Mouse (Mus musculus): ENCODE data around the gene Cacnb2. TPM values are rescaled to one million over a fixed set of nuclear protein-coding genes. Genes with fewer than 3 reads are reported as not detected.

Gene Cacnb2
- polyA plus RNA-seq, 1 experiment from 2014 or later, result 3.3 TPM

- no peaks in the 10 kb centered on the region for H3K9me3 ChIP-seq (replicated peaks)
- no peaks in the 10 kb centered on the region for H3K27me3 ChIP-seq
- H3K4me3 ChIP-seq, result no peak overlapping the region
- H3K9ac ChIP-seq, result no peak overlapping the region
- no peak for ATAC-seq
- no peaks in the 10 kb centered on the region for H3K36me3 ChIP-seq (ENCODE audit: poor library complexity, severe bottlenecking)
- whole genome bisulfite sequencing, result 59% methylated on average over 6 of the region's 6 CpGs
- no peak overlapping the region for H3K4me2 ChIP-seq
- H3K27ac ChIP-seq, result no peak overlapping the region
- peaks cover 17% of the 10 kb centered on the region for H3K4me1 ChIP-seq
These were observed 272.7 kb downstream of the Cacnb2 start for GRCm38 (mm10) chr2:14875616-14876015.

- Histone ChIP-seq H3K4me1 (peaks cover 11% of the 10 kb centered on the region), H3K36me3 (ENCODE audit: poor library complexity, severe bottlenecking) (no peaks in the 10 kb centered on the region), H3K9ac (no peak overlapping the region), H3K9me3 (replicated peaks) (no peaks in the 10 kb centered on the region), H3K4me3 (no peak overlapping the region), H3K4me2 (no peak overlapping the region), H3K27ac (no peak overlapping the region), H3K27me3 (no peaks in the 10 kb centered on the region)
- no peak for ATAC-seq
These were observed 276.1 kb downstream of the Cacnb2 start for GRCm38 (mm10) chr2:14878953-14879352.

- no peak for ATAC-seq
- Histone ChIP-seq H3K4me1 (no peaks in the 10 kb centered on the region), H3K27ac (no peak overlapping the region), H3K36me3 (ENCODE audit: poor library complexity, severe bottlenecking) (no peaks in the 10 kb centered on the region), H3K4me3 (no peak overlapping the region), H3K9me3 (replicated peaks) (no peaks in the 10 kb centered on the region), H3K27me3 (no peaks in the 10 kb centered on the region), H3K9ac (no peak overlapping the region), H3K4me2 (no peak overlapping the region)
- 68% methylated on average over 3 of the region's 3 CpGs for WGBS
These were observed 280.6 kb downstream of the Cacnb2 start for GRCm38 (mm10) chr2:14883460-14883859.

GRCm38 (mm10) chr2:14888406-14889195 lies 285.7 kb downstream of the Cacnb2 start:
- no peaks in the 10 kb centered on the region for H3K4me1 ChIP-seq
- no peaks in the 10 kb centered on the region for H3K27me3 ChIP-seq
- H3K9ac ChIP-seq, result no peak overlapping the region
- no peaks in the 10 kb centered on the region for H3K9me3 ChIP-seq (replicated peaks)
- H3K4me3 ChIP-seq, result no peak overlapping the region
- WGBS, result 80% methylated on average over 4 of the region's 4 CpGs
- no peaks in the 10 kb centered on the region for H3K36me3 ChIP-seq (ENCODE audit: poor library complexity, severe bottlenecking)
- H3K4me2 ChIP-seq, result no peak overlapping the region
- H3K27ac ChIP-seq, result no peak overlapping the region
- ATAC-seq, result no peak

GRCm38 (mm10) chr2:14903837-14904236 lies 300.9 kb downstream of the Cacnb2 start:
- Histone ChIP-seq H3K4me2 (no peak overlapping the region), H3K27me3 (no peaks in the 10 kb centered on the region), H3K36me3 (ENCODE audit: poor library complexity, severe bottlenecking) (no peaks in the 10 kb centered on the region), H3K4me1 (peaks cover 8% of the 10 kb centered on the region), H3K9ac (no peak overlapping the region), H3K27ac (no peak overlapping the region), H3K9me3 (replicated peaks) (no peaks in the 10 kb centered on the region), H3K4me3 (no peak overlapping the region)
- WGBS, result 25% methylated on average over 3 of the region's 3 CpGs
- ATAC-seq, result 0 out of 2 replicates have a peak, but pooled peaks have one; percentile 41

- 97% methylated on average over 2 of the region's 2 CpGs for WGBS
These were observed 302.0 kb downstream of the Cacnb2 start for GRCm38 (mm10) chr2:14904865-14905264.

GRCm38 (mm10) chr2:14907124-14907925 lies 304.4 kb downstream of the Cacnb2 start:
- Histone ChIP-seq H3K4me1 (peaks cover 8% of the 10 kb centered on the region), H3K36me3 (ENCODE audit: poor library complexity, severe bottlenecking) (no peaks in the 10 kb centered on the region), H3K4me3 (no peak overlapping the region), H3K4me2 (no peak overlapping the region), H3K27me3 (no peaks in the 10 kb centered on the region), H3K9me3 (replicated peaks) (no peaks in the 10 kb centered on the region), H3K9ac (no peak overlapping the region; the same call in 1 of the 2 replicates), H3K27ac (no peak overlapping the region)
- peak; percentile 43; the same call in 1 of the 2 replicates for ATAC-seq
- 26% methylated on average over 10 of the region's 10 CpGs for WGBS

More at GRCm38 (mm10) chr2:14904865-14905264, 302.0 kb downstream of the Cacnb2 start:
- no peaks in the 10 kb centered on the region for H3K36me3 ChIP-seq (ENCODE audit: poor library complexity, severe bottlenecking)
- no peak overlapping the region for H3K4me3 ChIP-seq
- H3K4me1 ChIP-seq, result peaks cover 8% of the 10 kb centered on the region
- H3K9ac ChIP-seq, result no peak overlapping the region
- H3K27me3 ChIP-seq, result no peaks in the 10 kb centered on the region
- no peak overlapping the region for H3K4me2 ChIP-seq
- ATAC-seq, result no peak
- no peak overlapping the region for H3K27ac ChIP-seq
- no peaks in the 10 kb centered on the region for H3K9me3 ChIP-seq (replicated peaks)

- no peaks in the 10 kb centered on the region for H3K9me3 ChIP-seq (replicated peaks)
- no peak overlapping the region for H3K9ac ChIP-seq
- ATAC-seq, result peak; percentile 71
- H3K36me3 ChIP-seq (ENCODE audit: poor library complexity, severe bottlenecking), result no peaks in the 10 kb centered on the region
- no peak overlapping the region for H3K4me2 ChIP-seq
- H3K27me3 ChIP-seq, result no peaks in the 10 kb centered on the region
- H3K4me3 ChIP-seq, result no peak overlapping the region
- 81% methylated on average over 3 of the region's 3 CpGs for WGBS
- no peak overlapping the region for H3K27ac ChIP-seq
- H3K4me1 ChIP-seq, result peaks cover 9% of the 10 kb centered on the region; the same call in 1 of the 2 replicates
These were observed 314.8 kb downstream of the Cacnb2 start for GRCm38 (mm10) chr2:14917585-14918247.

- Histone ChIP-seq H3K27me3 (no peaks in the 10 kb centered on the region), H3K4me3 (no peak overlapping the region), H3K27ac (no peak overlapping the region), H3K4me2 (no peak overlapping the region), H3K9ac (no peak overlapping the region), H3K36me3 (ENCODE audit: poor library complexity, severe bottlenecking) (no peaks in the 10 kb centered on the region), H3K4me1 (no peaks in the 10 kb centered on the region), H3K9me3 (replicated peaks) (no peaks in the 10 kb centered on the region)
- ATAC-seq, result no peak
- WGBS, result 96% methylated on average over 3 of the region's 3 CpGs
These were observed 327.0 kb downstream of the Cacnb2 start for GRCm38 (mm10) chr2:14929866-14930265.

- H3K4me2 ChIP-seq, result no peak overlapping the region
- no peaks in the 10 kb centered on the region for H3K9me3 ChIP-seq (replicated peaks)
- H3K27me3 ChIP-seq, result no peaks in the 10 kb centered on the region
- no peak for ATAC-seq
- H3K27ac ChIP-seq, result no peak overlapping the region
- no peak overlapping the region for H3K4me3 ChIP-seq
- 92% methylated on average over 2 of the region's 2 CpGs for WGBS
- H3K9ac ChIP-seq, result no peak overlapping the region
- no peaks in the 10 kb centered on the region for H3K36me3 ChIP-seq (ENCODE audit: poor library complexity, severe bottlenecking)
- H3K4me1 ChIP-seq, result 0 out of 2 replicates have a peak, but pooled peaks cover 3% of the 10 kb centered on the region
These were observed 329.1 kb downstream of the Cacnb2 start for GRCm38 (mm10) chr2:14931968-14932367.

- H3K9me3 ChIP-seq (replicated peaks), result no peaks in the 10 kb centered on the region
- H3K9ac ChIP-seq, result no peak overlapping the region
- WGBS, result 59% methylated on average over 8 of the region's 8 CpGs
- H3K4me2 ChIP-seq, result no peak overlapping the region
- 0 out of 2 replicates have a peak, but pooled peaks cover 3% of the 10 kb centered on the region for H3K4me1 ChIP-seq
- H3K36me3 ChIP-seq (ENCODE audit: poor library complexity, severe bottlenecking), result no peaks in the 10 kb centered on the region
- ATAC-seq, result no peak
- H3K4me3 ChIP-seq, result no peak overlapping the region
- no peaks in the 10 kb centered on the region for H3K27me3 ChIP-seq
- H3K27ac ChIP-seq, result no peak overlapping the region
These were observed 333.6 kb downstream of the Cacnb2 start for GRCm38 (mm10) chr2:14936492-14936891.

GRCm38 (mm10) chr2:14942261-14942660 lies 339.4 kb downstream of the Cacnb2 start:
- no peaks in the 10 kb centered on the region for H3K9me3 ChIP-seq (replicated peaks)
- WGBS, result 49% methylated on average over 4 of the region's 4 CpGs
- no peak overlapping the region for H3K4me2 ChIP-seq
- no peaks in the 10 kb centered on the region for H3K36me3 ChIP-seq (ENCODE audit: poor library complexity, severe bottlenecking)
- no peak overlapping the region for H3K9ac ChIP-seq
- H3K4me1 ChIP-seq, result no peaks in the 10 kb centered on the region
- ATAC-seq, result no peak
- no peaks in the 10 kb centered on the region for H3K27me3 ChIP-seq
- H3K27ac ChIP-seq, result no peak overlapping the region
- H3K4me3 ChIP-seq, result no peak overlapping the region
